Mouse (Mus musculus): ENCODE data around the gene Ticrr.
A peak's percentile ranks its signal among the peaks of the same experiment; 100 is the strongest.

Gene Ticrr

DNA sequence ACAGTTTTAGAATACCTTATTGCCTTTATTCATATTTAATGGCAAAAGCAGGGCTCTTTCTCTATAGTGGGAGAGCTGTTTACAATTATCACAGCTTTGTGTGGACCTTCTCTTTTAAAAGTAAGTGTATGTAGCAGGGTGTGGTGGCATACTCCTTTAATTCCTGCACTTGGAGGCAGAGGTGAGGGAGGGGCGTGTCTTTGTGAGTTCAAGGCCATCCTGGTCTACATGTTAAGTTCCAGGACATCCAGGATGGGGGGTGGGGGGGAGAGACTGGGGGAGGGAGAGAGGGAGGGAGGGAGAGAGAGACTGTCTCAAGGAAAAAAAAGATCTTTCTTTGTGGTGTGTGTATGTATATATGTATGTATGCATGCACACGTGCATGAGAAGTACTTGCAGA is 20.2 kb downstream of the Ticrr start:
- DNase-seq (ENCODE audit: low read depth) = no peak

DNA sequence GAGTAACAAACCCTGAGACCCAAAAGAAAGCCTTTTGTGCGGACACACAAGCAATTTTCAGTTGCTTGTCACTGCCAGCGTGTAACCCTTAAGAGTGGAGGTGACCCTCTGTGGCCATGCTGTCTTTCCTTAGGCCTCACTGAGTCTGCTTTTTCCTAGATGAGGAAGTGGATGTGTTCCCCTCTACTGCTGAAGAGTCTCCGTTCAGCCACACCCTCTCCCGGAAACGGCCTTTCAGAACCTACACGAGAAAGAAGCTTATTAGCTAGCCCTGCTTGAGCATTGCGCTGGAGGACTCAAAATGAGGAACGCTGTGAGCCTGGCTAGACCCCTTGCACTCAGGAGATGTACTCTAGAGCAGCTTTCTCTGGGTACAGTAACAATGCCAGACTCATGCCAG is 36.5 kb downstream of the Ticrr start:
- DNase-seq (ENCODE audit: low read depth) = no peak

DNA sequence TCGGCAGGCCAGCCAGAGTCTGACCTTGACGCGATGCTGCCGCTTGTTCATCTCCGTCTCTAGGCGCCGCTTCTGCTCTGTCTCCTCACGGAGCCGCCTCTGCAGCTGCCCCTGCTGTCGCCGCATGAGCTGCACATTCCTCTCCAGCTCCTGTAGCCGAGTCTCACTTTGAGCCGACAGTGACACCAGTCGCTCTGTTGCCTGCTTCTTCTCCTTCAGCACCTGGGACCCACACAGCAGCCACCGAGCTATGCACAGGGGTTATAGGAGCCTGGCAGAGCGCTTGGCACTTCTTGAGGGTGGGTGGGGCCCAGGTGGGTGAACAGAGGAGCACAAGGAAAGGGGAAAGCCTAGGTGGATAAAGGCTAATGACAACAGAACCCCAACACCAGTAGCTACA is 42.8 kb downstream of the Ticrr start:
- DNase-seq (ENCODE audit: low read depth) = no peak

DNA sequence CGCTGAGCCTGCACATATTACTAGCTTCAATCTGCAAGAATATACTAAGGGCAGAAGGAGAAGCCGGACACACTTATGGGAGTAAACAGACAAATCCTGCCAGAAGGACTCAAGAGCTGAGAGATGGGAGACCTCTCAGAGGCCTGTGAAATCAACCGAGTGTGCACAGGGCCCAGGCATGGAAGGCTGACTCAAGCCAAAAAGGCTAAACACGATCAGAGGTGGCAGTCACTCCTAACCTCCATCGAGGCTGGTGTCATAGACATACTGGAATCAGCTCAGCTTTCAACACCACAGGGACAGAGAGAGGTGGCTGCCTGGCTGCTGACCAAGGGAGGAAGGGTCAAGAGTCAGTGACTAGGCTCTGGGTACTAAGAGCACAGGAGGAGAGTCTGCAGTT is 45.2 kb downstream of the Ticrr start:
- DNase-seq (ENCODE audit: low read depth) = no peak

DNA sequence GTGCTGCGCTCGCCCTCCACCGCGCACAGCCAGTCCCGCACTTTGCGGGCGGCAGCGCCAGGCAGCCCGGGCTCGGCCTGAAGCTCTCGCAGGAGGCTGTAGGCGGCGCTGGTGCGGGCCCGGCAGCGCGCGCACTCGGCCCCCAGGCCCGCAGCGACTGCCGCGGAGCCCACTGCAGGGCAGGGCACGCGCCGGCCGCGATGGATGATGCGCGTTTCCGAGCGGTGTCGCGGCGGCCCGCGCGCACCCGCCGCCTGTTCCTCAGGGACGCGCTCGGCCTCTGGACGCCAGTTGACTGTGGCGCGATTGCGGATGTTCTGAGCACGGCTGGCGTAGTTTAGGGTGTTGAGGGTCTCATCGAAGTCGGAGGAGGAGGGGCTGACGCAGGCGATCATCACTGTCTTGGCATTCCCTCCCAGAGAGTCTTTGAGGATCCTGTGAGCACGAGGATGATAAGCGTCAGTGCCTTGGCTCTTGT is 50.2 kb downstream of the Ticrr start:
- no peak for DNase-seq (ENCODE audit: low read depth)

DNA sequence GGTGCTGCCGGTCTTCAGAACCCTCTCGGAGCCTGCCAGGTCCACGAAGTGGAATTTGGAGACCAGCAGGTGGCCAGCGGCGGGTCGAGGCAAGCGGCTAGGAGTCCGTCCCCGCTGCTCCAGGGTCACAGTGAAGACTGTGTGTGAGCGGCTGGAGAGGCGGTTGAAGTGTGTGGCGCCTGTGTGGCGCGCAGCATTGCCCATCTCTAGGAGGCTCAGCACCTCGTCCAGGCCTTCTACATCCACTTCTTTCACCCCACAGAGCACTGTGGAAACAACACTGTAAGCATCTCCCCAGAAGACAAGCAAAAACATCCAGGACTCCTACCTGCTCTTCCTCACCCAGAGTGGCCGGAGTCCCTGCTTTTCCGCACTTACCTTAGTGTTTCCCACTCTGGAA is 50.8 kb downstream of the Ticrr start:
- DNase-seq (ENCODE audit: low read depth) = no peak

DNA sequence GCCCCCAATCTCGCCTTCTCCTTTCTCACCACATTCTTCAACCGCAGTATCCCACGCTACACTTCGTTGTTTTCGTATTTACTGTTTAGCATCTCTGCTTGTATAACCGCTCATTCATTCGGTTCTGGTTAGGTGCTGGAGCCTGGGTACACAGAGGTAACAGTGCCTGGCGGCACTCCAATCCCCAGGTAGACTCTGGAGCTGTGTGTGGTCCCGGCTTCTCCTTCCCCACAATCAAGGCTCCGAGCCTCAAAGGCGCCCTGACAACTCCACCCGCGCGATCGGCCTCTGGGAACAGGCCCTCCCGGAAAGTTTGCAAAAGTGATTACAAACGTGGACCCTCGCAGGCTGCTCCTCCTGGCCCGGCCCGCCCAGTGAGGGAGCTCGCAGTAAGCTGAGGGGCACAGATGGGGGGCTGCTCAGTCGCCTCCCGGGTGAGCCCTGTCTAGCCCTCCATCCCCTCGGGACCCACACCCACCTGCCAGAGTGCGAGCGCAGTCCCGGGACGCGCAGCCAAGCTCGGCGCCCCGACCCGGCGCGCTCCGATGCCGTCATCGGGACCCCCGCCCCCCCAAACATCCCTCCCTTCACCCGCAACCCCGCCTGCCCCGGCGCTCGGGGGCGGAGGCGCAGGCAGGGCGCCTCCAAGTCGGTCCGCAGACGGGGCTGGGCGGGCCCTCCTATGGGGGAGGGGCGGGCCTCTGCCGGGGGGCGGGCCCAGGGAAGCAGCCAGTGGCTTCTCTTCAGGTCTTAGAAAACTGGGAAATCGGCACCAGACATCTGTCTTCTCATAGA is 55.4 kb downstream of the Ticrr start, which contains the start of gene Kif7:
TSS of gene Kif7 (minus strand) at position 534 of the 795 bp plus-strand sequence.
- peak; percentile 79 for DNase-seq (ENCODE audit: low read depth)

DNA sequence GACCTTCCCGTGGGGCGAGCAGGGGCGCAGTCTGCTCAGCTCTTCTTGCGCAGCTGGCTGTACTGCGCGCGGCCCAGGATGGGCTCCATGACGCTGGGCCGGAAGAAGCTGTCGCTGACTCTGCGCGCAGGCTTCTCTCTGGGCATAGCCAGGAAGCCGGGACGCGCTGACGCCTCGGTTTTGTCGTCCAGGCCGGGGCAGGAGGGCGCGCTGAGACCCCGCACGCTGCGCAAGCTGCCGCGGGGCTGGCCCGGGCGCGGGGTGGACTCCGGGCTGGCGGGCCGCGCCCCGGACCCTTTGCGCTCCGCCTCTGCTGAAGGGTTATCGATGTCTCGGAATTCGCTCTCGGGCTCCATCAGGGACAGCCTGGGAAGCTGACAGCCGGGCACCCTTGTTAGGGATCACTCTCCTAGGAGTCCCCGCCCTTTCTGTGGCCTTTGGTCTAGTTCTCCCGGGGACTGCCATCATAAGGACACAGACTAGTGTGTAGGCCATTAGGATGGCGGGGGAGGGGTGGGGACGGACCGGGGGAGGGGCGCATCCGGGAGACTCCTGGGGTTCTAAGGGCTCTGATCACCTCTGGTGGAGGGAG is 61.5 kb downstream of the Ticrr start:
- peak; percentile 76 for DNase-seq (ENCODE audit: low read depth)

DNA sequence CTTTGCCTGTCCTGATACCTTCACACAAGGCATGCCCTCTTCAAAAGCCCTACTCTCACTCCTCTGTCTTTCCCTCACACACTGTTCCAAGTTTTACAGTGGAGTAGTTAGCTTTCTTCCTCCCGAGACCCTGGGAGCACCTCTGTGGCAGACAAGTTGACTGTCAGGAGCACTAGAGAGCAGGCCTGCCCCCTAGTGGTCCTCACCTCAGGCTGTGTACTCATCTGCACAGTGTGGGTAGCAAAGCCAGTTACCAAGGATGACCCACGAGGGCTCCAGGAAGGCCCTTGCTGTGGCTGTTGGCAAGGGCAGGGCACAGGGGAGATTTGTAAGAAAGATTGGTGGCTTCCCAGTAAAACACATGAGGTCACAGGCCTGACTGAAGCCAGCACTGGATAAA is 67.1 kb downstream of the Ticrr start:
- DNase-seq (ENCODE audit: low read depth) = peak; percentile 73

DNA sequence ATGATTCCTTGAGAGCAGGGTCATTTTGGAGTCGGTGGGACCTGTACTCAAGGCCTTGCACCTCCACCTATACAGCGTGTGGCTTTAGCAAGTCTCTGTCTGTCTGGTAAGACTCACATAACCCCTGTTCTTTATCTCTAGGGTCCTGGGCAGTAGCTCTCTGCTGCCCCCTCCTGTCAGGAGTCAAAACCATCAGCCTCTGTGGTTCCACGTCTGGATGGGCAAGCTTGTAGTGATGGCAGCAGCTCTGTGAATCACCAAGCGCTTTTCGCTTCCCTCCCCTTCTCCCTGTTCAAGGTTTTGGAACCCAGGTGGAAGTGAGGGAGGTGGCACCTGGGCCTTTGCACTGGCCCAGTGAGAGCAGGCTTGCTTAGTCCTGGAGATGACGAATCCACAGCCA is 68.2 kb downstream of the Ticrr start:
- peak; percentile 87 for DNase-seq (ENCODE audit: low read depth)

DNA sequence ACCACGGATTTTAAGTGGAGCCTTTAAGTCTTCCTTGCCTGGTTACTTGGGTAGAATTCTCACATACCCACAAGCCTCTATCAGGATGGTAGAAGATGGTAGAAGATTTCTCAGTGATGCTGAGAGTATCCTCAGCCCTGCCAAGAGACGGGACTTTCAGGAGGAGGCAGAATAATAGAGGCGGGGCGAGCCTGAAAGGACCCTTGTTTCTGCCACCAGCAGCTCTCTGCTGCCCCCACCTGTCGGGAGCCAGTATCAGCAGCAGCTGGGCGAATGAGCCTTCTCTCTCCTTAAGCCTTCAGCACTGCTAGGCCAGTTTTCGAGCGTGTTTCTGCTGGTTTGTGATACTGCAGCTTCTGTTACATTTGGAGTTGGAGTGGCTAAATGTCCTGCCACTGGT is 69.2 kb downstream of the Ticrr start:
- peak; percentile 83 for DNase-seq (ENCODE audit: low read depth)

DNA sequence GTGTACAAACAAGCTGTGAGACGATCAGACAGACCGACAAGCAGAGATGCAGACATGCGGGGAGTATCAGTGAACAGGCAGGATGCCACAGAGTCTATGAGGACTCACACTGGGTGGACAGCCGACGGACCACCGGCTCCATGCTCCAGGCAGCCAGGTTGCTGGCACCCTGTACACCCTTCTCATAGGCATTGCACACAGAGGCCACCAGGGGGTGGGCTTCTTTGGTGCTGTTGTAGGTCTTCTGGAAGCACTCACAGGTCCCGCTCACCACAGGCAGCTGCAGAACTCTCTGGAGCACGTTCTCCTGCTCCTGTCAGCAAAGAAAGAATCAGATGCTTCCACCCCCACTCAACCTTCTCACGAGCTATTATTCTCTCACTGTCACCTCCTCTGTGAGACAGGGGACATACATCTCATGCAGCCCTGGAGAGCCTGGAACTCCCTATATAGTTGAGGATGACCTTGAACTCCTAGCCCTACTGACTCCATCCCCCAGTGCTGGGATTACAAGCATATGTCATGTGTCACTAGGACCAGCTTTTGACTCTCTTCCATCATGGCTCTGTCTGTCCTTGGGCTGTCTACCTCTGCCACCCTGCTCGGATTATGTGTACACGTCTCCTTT is 69.9 kb downstream of the Ticrr start:
- peak; percentile 53 for DNase-seq (ENCODE audit: low read depth)

DNA sequence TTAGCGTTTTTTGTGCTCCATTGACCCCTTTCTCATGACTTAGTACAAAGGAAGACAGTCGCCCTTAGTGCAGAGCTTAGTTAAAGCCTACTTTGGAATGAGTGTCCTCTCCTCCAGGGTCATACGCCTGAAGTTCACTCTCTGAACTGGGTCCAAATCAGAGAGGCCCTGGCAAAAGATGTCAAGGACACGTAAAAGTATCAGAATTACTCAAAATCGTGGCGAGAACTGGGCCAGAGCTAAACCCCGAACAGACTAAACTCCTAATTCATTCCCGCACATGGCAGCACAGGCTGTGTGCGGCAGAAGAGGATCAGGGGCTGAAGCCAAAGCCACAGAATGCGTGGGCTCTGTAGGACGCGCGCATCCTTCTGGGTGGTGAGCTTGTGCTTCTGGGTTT is 71.4 kb downstream of the Ticrr start:
- no peak for DNase-seq (ENCODE audit: low read depth)

DNA sequence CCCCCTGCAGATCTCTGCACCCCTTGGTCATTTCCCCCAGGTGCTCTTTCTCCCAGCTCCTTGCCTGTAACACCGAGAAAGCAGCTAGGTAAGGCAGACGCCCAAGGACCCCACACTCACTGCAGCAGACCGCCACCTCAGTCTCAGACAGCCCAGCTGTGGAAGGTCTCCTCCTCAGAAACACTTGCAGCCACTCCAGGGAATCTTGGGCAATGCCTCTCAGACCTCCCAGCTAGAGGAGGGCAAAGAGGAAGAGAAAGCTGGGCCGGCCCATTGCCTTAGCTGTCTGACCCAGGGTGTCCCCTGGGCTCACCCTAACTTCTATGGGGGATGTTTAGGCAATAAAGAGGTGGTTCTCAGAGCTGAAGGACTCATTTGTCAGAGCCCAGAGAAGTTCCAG is 72.6 kb downstream of the Ticrr start, which contains the start of gene Plin1:
TSS of gene Plin1 (minus strand) at position 282 of the 400 bp plus-strand sequence.
- DNase-seq (ENCODE audit: low read depth) = no peak

DNA sequence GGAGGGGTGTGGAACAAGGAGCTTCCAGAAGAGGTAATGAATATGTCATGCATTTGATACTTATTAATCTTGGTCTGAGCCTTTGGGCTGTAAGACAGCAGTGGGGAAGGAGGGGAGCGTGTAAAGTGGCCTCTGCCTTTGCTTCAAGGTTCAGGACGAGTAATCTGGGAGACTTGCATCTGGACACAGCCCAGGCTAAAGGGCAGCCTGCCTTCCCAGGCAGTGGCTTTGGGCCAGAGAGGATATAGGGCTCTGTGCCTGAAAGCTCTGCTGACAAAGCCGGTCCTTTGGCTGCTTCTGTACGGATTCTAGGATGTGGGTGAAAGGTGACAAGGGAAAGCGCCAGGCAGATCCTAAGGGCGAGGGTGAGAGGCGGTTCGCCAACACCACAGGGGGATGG is 74.6 kb downstream of the Ticrr start:
- no peak for DNase-seq (ENCODE audit: low read depth)

DNA sequence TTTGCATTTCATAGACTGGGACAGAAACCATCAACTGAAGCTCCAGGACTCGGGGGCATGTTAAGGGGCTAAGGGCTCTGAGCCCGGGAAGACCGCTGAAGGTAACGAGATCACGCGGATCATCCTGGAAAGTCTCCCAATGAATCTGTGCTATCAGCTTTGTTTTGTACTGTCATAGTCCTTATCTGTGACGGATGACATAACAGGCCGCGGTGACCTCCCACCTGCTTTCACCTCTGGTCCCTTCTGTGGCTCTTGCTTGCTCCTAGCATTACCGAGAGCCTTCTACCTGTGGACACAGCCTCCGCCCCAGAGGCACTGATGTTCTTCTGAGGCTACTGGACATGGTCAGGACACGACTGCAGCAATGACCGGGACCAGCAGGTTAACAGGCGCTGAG is 76.5 kb downstream of the Ticrr start:
- no peak for DNase-seq (ENCODE audit: low read depth)

DNA sequence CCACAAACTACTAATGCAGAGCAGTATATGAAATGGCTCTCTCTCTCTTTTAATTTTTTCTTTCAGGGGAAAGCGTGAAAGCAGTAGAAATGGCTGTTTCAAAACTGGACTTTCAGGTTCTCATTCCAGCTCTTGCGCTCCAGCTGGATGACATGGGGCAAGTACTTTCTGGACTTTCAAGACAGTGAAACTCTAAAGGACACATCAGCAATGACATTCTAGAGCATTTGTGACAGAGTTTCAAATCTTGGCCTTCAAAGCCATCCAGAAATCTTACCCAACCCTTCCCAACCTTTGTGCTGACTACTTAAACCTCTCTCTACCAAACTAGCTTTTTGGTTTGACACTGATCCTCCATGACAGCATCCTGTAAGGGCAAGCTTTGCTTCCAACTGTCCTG is 78.9 kb downstream of the Ticrr start:
- DNase-seq (ENCODE audit: low read depth) = no peak

DNA sequence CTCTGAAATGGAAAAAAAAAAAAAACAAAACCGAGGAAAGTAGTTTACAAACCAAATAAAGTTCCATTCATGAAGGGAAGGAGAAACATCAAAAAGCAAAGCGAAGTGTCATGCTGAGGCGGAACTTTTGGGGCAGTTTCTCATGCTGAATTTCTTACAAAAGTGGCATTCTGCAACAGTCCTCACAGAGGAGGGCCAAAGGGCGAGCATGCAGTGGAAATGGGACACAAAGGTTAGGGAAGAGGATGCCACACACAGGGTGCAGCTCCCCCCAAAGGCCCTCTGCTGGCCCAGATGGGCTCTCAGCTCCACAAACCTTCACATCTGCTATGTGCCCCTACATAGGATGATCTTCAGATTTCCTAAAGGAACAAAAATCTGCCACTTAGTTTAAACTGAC is 80.3 kb downstream of the Ticrr start:
- DNase-seq (ENCODE audit: low read depth) = no peak

DNA sequence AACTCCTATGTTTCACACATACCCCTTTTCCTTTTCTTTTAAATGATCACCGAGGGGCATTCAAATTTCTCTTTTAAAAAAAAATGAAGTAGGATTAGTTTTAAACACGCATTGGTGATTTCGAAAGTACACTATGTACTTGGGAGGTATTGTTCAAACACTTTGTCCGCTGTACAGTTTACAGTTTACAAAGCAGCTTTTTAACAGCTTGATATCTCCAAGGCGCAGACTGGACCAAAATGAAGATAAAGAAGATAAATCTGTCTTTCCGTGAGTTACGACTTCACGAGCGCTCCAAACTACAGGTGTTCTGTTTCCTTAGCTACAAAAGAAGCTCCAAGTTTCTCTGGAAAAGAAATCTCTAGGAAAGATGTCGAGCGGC is 82.3 kb downstream of the Ticrr start:
- DNase-seq (ENCODE audit: low read depth) = peak; percentile 20

DNA sequence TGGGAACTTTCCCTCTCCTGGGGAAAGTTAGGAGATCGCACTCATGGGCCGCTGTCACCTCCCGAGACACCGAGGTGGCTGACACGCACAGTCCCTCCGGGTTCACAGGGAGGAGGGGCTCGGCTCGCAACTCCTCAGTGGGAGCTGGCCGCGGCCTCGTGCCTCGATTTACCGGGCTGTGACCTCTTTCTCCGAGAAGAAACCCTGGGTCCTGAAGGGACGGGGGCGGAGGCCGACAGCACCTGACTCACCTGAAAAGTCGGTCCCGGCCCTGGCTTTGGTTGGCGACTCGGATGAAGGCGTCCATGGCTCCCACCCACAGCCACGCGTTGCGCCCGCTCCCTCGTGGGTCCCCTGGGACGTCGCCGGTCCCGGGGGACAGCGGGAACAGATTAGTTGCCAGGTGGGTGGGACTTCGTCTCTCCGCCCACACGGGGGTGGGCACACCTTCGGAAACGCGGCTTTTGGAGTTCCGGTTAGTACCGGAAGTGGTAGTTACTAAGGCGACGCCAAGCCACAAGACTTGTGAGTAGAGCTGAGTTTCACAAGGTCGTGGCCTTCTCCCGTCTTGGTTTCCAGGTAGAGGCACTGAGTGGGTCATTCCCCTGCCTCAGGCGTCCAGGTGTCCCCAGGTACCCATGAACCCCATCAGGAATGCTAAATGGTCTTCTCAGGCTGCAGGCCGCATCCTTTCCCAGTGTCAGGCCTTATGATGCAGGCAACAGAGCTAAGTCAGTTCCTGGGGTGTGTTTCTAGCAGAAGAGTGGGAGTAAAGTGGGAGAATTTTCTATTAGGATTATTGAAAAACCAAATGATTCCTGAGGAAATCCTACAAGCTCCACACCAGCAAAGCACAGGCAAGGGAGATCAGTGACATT is 82.9 kb downstream of the Ticrr start, which contains the start of the genes Pex11a and Wdr93:
TSS of gene Pex11a (minus strand) at position 473 of the 878 bp plus-strand sequence.
TSS of gene Wdr93 (plus strand) at position 505 of the 878 bp plus-strand sequence.
- DNase-seq (ENCODE audit: low read depth) = peak; percentile 92

DNA sequence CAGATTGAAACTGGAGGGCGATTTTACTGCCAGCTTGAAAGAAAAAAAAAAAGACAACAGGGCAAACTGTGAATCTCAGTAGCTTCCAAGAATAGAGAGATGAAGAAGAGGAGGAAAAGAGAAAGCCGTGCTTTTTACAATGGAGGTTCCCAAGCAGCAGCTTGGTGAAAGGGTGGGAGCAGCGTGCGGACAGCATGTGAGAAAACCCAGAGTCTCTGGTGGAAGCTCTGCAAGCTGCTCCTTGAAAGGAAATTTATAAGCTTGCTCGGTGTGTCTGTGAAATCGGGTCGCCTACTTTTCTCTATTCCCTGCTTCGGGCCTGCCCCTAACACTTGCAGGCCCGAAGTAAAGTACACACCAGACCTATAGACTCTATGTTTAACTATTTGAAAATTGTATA is 84.1 kb downstream of the Ticrr start:
- no peak for DNase-seq (ENCODE audit: low read depth)

DNA sequence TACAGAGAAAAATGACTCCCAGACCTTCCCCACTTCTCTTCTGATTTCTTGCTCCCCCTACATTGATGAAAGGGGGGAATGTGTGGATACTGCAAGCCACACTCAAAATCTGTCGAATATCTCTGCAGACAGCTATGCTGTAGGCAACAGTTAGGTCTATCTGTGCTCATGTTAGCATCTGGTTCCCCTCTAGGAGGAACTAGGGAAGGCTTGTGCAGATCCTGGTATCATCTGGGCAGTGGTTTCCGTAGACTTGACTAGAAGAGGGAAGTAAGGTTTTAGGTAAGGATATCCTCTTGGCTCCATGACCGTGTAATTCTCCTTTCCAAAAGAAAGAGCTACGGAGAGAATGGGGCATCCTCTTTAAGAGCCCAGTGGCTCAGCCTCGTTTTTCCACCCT is 84.6 kb downstream of the Ticrr start:
- no peak for DNase-seq (ENCODE audit: low read depth)

Measured in induced T-regulatory cell, adult 2 months (primary cell).